ENCODE assay signal across 15 mouse cellular contexts in the genomic region with DNA sequence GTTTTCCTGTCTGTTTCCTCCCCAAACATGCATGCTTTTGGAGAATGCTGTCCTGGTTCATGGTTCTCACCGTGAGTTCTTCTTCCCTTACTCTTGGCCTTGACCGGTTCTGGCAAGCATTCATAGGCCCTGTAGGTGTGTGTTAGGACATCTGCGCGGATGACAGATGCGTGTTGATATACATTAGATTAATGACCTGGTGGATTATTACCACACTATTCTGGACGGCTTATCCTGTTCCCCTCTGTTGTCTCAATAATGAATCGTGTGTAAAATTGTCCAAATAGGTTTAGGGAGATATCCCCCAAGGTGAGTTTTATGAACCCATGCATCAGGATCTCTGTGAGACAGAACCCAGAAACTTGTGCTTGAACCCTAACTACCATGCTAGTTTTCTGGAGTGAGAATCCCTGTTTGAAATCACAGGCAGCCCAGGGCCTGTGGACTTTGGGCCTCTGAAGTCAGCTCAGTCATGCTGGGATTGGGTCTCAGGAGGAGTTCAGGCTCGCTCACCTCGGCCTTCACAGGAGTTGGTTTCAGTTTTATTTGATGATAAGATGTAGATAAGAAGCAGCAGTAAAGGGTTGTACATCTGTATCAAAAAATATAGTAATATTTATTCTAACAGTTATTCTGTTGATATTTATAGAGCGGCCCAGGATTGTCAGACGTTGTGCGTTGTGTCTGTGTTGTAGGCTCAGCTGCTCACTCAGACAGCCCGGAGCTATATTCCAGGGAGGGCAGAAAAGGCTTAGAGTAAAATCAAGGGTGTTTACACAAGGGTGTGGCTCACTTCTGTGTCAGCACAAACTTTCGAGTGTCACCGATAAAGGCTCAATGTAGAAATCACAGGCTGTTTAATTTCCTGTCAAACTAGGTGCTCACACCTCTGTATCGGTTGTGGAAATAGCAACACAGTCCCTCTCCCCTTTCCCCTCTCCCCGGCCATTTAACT. TPM values are rescaled to one million over a fixed set of nuclear protein-coding genes. Genes with fewer than 3 reads are reported as not detected.
A peak's percentile ranks its signal among the peaks of the same experiment; 100 is the strongest.
DNase-seq lines count a peak whose midpoint lies in the region; ATAC-seq and TF ChIP-seq lines count a peak whose summit lies in the region.
"Had no signal": no experiment of that assay in that cellular context is flagged by ENCODE, and none has a peak within 500 bp of the region (broad histone marks: within the 10 kb centered on the region; RNA-seq: fewer than 3 reads in every experiment).

No protein-coding gene starts in this region.

- peak; percentile 22; the same call in 1 of the 2 replicates for TF ChIP-seq EP300 in lung, postnatal 0 days (IDR thresholded peaks at IDR 0.05)

- no peak for ATAC-seq in heart, embryonic 11.5 days (replicated peaks; ENCODE audit: insufficient number of reproducible peaks, low FRiP score, low TSS enrichment)
- ATAC-seq in lung, postnatal 0 days: peak; percentile 72
- ATAC-seq: midbrain, embryonic 16.5 days had no signal

- intact Hi-C loops in heart, postnatal 25 days (cut with DNase I): no loop called here

- no peaks in the 10 kb centered on the region for H3K27me3 ChIP-seq in heart, embryonic 11.5 days (ENCODE audit: control insufficient read depth, insufficient read depth, low read length)
- H3K27me3 ChIP-seq in lung, postnatal 0 days (replicated peaks; ENCODE audit: insufficient read depth, low read length): no peaks in the 10 kb centered on the region
- H3K27me3 ChIP-seq: hindbrain, embryonic 12.5 days; kidney, embryonic 15.5 days; liver, embryonic 13.5 days had no signal

- no peak for TF ChIP-seq CTCF in lung, adult 2 months (IDR thresholded peaks at IDR 0.05; ENCODE audit: insufficient read depth, low read length)
- TF ChIP-seq CTCF in lung, postnatal 0 days (IDR thresholded peaks at IDR 0.05): no peak

- H3K4me3 ChIP-seq in heart, embryonic 11.5 days (ENCODE audit: low read depth, low read length): no peak overlapping the region
- peak overlapping the region; percentile 16 for H3K4me3 ChIP-seq in lung, adult 2 months (replicated peaks; ENCODE audit: extremely low read depth, low read depth, low read length)
- H3K4me3 ChIP-seq in lung, postnatal 0 days (ENCODE audit: low read depth, low read length): no peak overlapping the region
- H3K4me3 ChIP-seq: hindbrain, embryonic 12.5 days; kidney, embryonic 15.5 days; liver, embryonic 13.5 days; megakaryocyte, embryonic 14.5 days had no signal

- H3K27ac ChIP-seq in heart, embryonic 11.5 days (ENCODE audit: low read depth, low read length): no peak overlapping the region
- H3K27ac ChIP-seq in lung, postnatal 0 days (ENCODE audit: low read length): no peak overlapping the region
- H3K27ac ChIP-seq: hindbrain, embryonic 12.5 days; kidney, embryonic 15.5 days; liver, embryonic 13.5 days had no signal

- peaks cover 34% of the 10 kb centered on the region for H3K4me1 ChIP-seq in heart, embryonic 11.5 days (ENCODE audit: control insufficient read depth, insufficient read depth, low read length)
- peaks cover 10% of the 10 kb centered on the region; the same call in 1 of the 2 replicates for H3K4me1 ChIP-seq in lung, adult 2 months (ENCODE audit: control insufficient read depth, insufficient read depth, low read length)
- peaks cover 4% of the 10 kb centered on the region; the same call in 1 of the 2 replicates for H3K4me1 ChIP-seq in lung, postnatal 0 days (ENCODE audit: insufficient read depth, low read depth, low read length)
- H3K4me1 ChIP-seq: megakaryocyte, embryonic 14.5 days had no signal

- H3K9me3 ChIP-seq in heart, embryonic 11.5 days (replicated peaks; ENCODE audit: control insufficient read depth, low read length): no peaks in the 10 kb centered on the region
- H3K9me3 ChIP-seq in lung, postnatal 0 days (ENCODE audit: low read length): no peaks in the 10 kb centered on the region
- H3K9me3 ChIP-seq: hindbrain, embryonic 12.5 days; kidney, embryonic 15.5 days; liver, embryonic 13.5 days had no signal

- TF ChIP-seq POLR2A in lung, adult 2 months (IDR thresholded peaks at IDR 0.05; ENCODE audit: borderline replicate concordance, extremely low read depth, low read depth, low read length): no peak

- WGBS in heart, embryonic 11.5 days (ENCODE audit: insufficient replicate concordance): 56% methylated on average over 17 of the region's 17 CpGs
- 44% methylated on average over 17 of the region's 17 CpGs for WGBS in lung, adult 2 months
- 42% methylated on average over 17 of the region's 17 CpGs for whole genome bisulfite sequencing in lung, postnatal 0 days

- no peaks in the 10 kb centered on the region for H3K36me3 ChIP-seq in heart, embryonic 11.5 days (ENCODE audit: control insufficient read depth, insufficient read depth, low read length)
- no peaks in the 10 kb centered on the region for H3K36me3 ChIP-seq in lung, postnatal 0 days (ENCODE audit: insufficient read depth, low read length)
- H3K36me3 ChIP-seq: hindbrain, embryonic 12.5 days; kidney, embryonic 15.5 days; liver, embryonic 13.5 days had no signal

- no peak for DNase-seq in heart, postnatal 25 days (ENCODE audit: low spot score)
- no peak for DNase-seq in lung, adult 2 months
- no peak for DNase-seq in lung, postnatal 4 days
- peak; percentile 46 for DNase-seq in lung, postnatal 0 days (ENCODE audit: low spot score)
- no peak for DNase-seq in retina, embryonic 14.5 days (ENCODE audit: low spot score)
- no peak for DNase-seq in layer of hippocampus, postnatal 14 days (ENCODE audit: low spot score in 2 of 2)
- DNase-seq in spleen, adult 12 weeks (ENCODE audit: low spot score): no peak
- DNase-seq: cerebellum, postnatal 25 days; left cerebral cortex, postnatal 4 days; liver, embryonic 13.5 days had no signal

- H3K9ac ChIP-seq in heart, embryonic 11.5 days (ENCODE audit: low read depth, low read length): no peak overlapping the region
- H3K9ac ChIP-seq in lung, postnatal 0 days (replicated peaks; ENCODE audit: low read depth): no peak overlapping the region
- H3K9ac ChIP-seq: hindbrain, embryonic 12.5 days; kidney, embryonic 15.5 days; liver, embryonic 13.5 days had no signal

- 0 out of 2 replicates have a peak overlapping the region, but pooled peaks have one; percentile 4 for H3K4me2 ChIP-seq in heart, embryonic 11.5 days
- H3K4me2 ChIP-seq in lung, postnatal 0 days (replicated peaks; ENCODE audit: low read depth, low read length): peak overlapping the region; percentile 6; the same call in 1 of the 2 replicates
- H3K4me2 ChIP-seq: hindbrain, embryonic 12.5 days; kidney, embryonic 15.5 days; liver, embryonic 13.5 days had no signal

RNA-seq across cellular contexts. Expression of a gene that starts 48.8 kb away (rescaled TPM):
- polyA plus RNA-seq in heart, embryonic 11.5 days (2014; fragmentation: Nextera tagmentation; extraction: Ambion mirVana): 45.2 and 64.1 TPM in 2 replicates
- total RNA-seq in heart, postnatal 25 days (2021): 10 to 100 TPM; 33.8 to 41.5 TPM
- polyA plus RNA-seq in lung, adult 2 months (2012; rRNA removed): 79.1 and 82.0 TPM in 2 replicates
- 41.8 and 57.7 TPM in 2 replicates for polyA plus RNA-seq in lung, postnatal 0 days (2015; fragmentation: Nextera tagmentation; extraction: Ambion mirVana)
- total RNA-seq in layer of hippocampus, postnatal 14 days (2021): 10 to 100 TPM; 23.4 to 29.0 TPM
